Mouse (Mus musculus) stomach, postnatal 0 days (tissue): Measurements from ENCODE around the gene Vnn3. TPM values are rescaled to one million over a fixed set of nuclear protein-coding genes. Genes with fewer than 3 reads are reported as not detected.

Experiments used
- ATAC-seq: fragments of 200-750 bp; cut with Nextera tagmentation; 2 replicates; pipeline ENCODE4 v1.8.0; 2017; ENCODE audit not compliant: low FRiP score, low TSS enrichment
- DNase-seq: peaks from one replicate; pipeline ENCODE4 v3.0.0-alpha.2; 2016; ENCODE audit warnings: low spot score
- H3K27ac ChIP-seq: fragments of 300-500 bp; sonication (generic); replicated peaks from 2 replicates; pipeline ENCODE4 v1.5.1; 2014; ENCODE audit warnings: mild to moderate bottlenecking, control low read depth
- H3K27me3 ChIP-seq: fragments of 300-500 bp; sonication (generic); 2 replicates; pipeline ENCODE4 v1.6.1; 2014; ENCODE audit warnings: low read length; ENCODE audit not compliant: control insufficient read depth, insufficient read depth
- H3K36me3 ChIP-seq: fragments of 300-500 bp; sonication (generic); 2 replicates; pipeline ENCODE4 v1.6.1; 2014; ENCODE audit warnings: low read length, mixed read lengths; ENCODE audit not compliant: control insufficient read depth, insufficient read depth
- H3K4me1 ChIP-seq: fragments of 300-500 bp; sonication (generic); replicated peaks from 2 replicates; pipeline ENCODE4 v1.6.1; 2014; ENCODE audit warnings: antibody characterized with exemption; ENCODE audit not compliant: control insufficient read depth, insufficient read depth
- H3K4me2 ChIP-seq: fragments of 300-500 bp; sonication (generic); replicated peaks from 2 replicates; pipeline ENCODE4 v1.6.1; 2014; ENCODE audit warnings: low read depth, mild to moderate bottlenecking, control low read depth, moderate library complexity
- H3K4me3 ChIP-seq: fragments of 300-500 bp; sonication (generic); 2 replicates; pipeline ENCODE4 v1.5.1; 2014; ENCODE audit warnings: low read depth, low read length, control low read depth
- H3K9ac ChIP-seq: fragments of 300-500 bp; sonication (generic); 2 replicates; pipeline ENCODE4 v1.6.1; 2014; ENCODE audit warnings: mild to moderate bottlenecking, low read length, control low read depth, mixed read lengths
- H3K9me3 ChIP-seq: fragments of 300-500 bp; sonication (generic); 2 replicates; pipeline ENCODE4 v1.6.1; 2016; ENCODE audit warnings: low read length; ENCODE audit not compliant: control insufficient read depth
- CTCF ChIP-seq: IDR thresholded peaks from 2 replicates; pipeline ENCODE4 v1.5.1; 2016; ENCODE audit warnings: antibody characterized with exemption, low read depth, mild to moderate bottlenecking, moderate library complexity
- EP300 ChIP-seq: optimal IDR thresholded peaks from 2 replicates; pipeline ENCODE3; 2016; ENCODE audit warnings: antibody characterized with exemption
- WGBS: fragments of 180-500 bp; shearing (Covaris S2); extraction: QIAGEN DNeasy Blood & Tissue Kit; methylation state at CpG from one replicate; pipeline ENCODE4 v1.1.7; 2014; 5-methylcytosine and 5-hydroxymethylcytosine counted together
- polyA plus RNA-seq: library from polyadenylated mRNA; unstranded; fragments of >200 nt; fragmentation: Nextera tagmentation; extraction: Ambion mirVana; gene quantifications from 2 replicates; pipeline ENCODE4 v1.2.1, GENCODE M21; 2015

The Vnn3 gene
- polyA plus RNA-seq: 0.46 and 0.57 TPM in 2 replicates

- WGBS: 60% methylated on average over 4 of the region's 4 CpGs
- Histone ChIP-seq H3K27ac (no peak within 1 kb of the TSS), H3K4me2 (no peak within 1 kb of the TSS), H3K4me3 (no peak within 1 kb of the TSS), H3K9me3 (no peaks in the 10 kb centered on the region), H3K9ac (no peak within 1 kb of the TSS), H3K36me3 (no peaks in the 10 kb centered on the region), H3K27me3 (no peaks in the 10 kb centered on the region), H3K4me1 (no peaks in the 10 kb centered on the region)
- no peak for DNase-seq
- TF ChIP-seq EP300: no peak
- no peak for TF ChIP-seq CTCF
- no peak for ATAC-seq
Observed at GRCm38 (mm10) chr10:23851228-23851912, at the start of gene Vnn3. TSS of gene Vnn3 (plus strand) at chr10:23851462.

GRCm38 (mm10) chr10:23802911-23803310 is 48.4 kb upstream of the Vnn3 start:
- no peak overlapping the region for H3K4me3 ChIP-seq
- no peak overlapping the region for H3K9ac ChIP-seq
- WGBS: 59% methylated on average over 3 of the region's 3 CpGs
- no peak for DNase-seq
- TF ChIP-seq CTCF (no peak), EP300 (no peak)
- H3K4me1 ChIP-seq: no peaks in the 10 kb centered on the region
- ATAC-seq: no peak
- no peaks in the 10 kb centered on the region for H3K27me3 ChIP-seq
- H3K27ac ChIP-seq: no peak overlapping the region
- H3K4me2 ChIP-seq: no peak overlapping the region
- no peaks in the 10 kb centered on the region for H3K9me3 ChIP-seq
- 0 out of 2 replicates have a peak, but pooled peaks cover 2% of the 10 kb centered on the region for H3K36me3 ChIP-seq

- H3K4me3 ChIP-seq: no peak overlapping the region
- H3K36me3 ChIP-seq: 0 out of 2 replicates have a peak, but pooled peaks cover 2% of the 10 kb centered on the region
- no peak overlapping the region for H3K9ac ChIP-seq
- no peak overlapping the region for H3K27ac ChIP-seq
- H3K4me1 ChIP-seq: no peaks in the 10 kb centered on the region
- TF ChIP-seq EP300: no peak
- TF ChIP-seq CTCF: no peak
- H3K9me3 ChIP-seq: no peaks in the 10 kb centered on the region
- no peak for ATAC-seq
- DNase-seq: no peak
- 85% methylated on average over 3 of the region's 3 CpGs for WGBS
- H3K4me2 ChIP-seq: no peak overlapping the region
- no peaks in the 10 kb centered on the region for H3K27me3 ChIP-seq
Observed at GRCm38 (mm10) chr10:23804665-23805064, 46.6 kb upstream of the Vnn3 start.

- no peak for ATAC-seq
- Histone ChIP-seq H3K27ac (no peak overlapping the region), H3K4me2 (no peak overlapping the region), H3K9ac (no peak overlapping the region), H3K4me1 (no peaks in the 10 kb centered on the region), H3K27me3 (no peaks in the 10 kb centered on the region), H3K4me3 (no peak overlapping the region), H3K9me3 (no peaks in the 10 kb centered on the region), H3K36me3 (0 out of 2 replicates have a peak, but pooled peaks cover 2% of the 10 kb centered on the region)
- no peak for DNase-seq
- TF ChIP-seq CTCF (no peak), EP300 (no peak)
- WGBS: 48% methylated on average over 4 of the region's 4 CpGs
Observed at GRCm38 (mm10) chr10:23806201-23806600, 45.1 kb upstream of the Vnn3 start.

GRCm38 (mm10) chr10:23811635-23812437 is 39.4 kb upstream of the Vnn3 start:
- no peak overlapping the region for H3K9ac ChIP-seq
- no peak for TF ChIP-seq EP300
- TF ChIP-seq CTCF: peak; percentile 90
- H3K36me3 ChIP-seq: 0 out of 2 replicates have a peak, but pooled peaks cover 3% of the 10 kb centered on the region
- peak; percentile 81 for DNase-seq
- H3K27ac ChIP-seq: no peak overlapping the region
- no peaks in the 10 kb centered on the region for H3K27me3 ChIP-seq
- 56% methylated on average over 9 of the region's 12 CpGs for WGBS
- H3K4me2 ChIP-seq: no peak overlapping the region
- no peaks in the 10 kb centered on the region for H3K9me3 ChIP-seq
- H3K4me1 ChIP-seq: no peaks in the 10 kb centered on the region
- no peak overlapping the region for H3K4me3 ChIP-seq
- peak; percentile 64 for ATAC-seq

- Histone ChIP-seq H3K9me3 (no peaks in the 10 kb centered on the region), H3K4me3 (no peak overlapping the region), H3K9ac (no peak overlapping the region), H3K27ac (no peak overlapping the region), H3K4me2 (no peak overlapping the region), H3K4me1 (no peaks in the 10 kb centered on the region), H3K27me3 (no peaks in the 10 kb centered on the region), H3K36me3 (0 out of 2 replicates have a peak, but pooled peaks cover 3% of the 10 kb centered on the region)
- DNase-seq (no peak), ATAC-seq (no peak)
- TF ChIP-seq EP300: no peak
- TF ChIP-seq CTCF: no peak
Observed at GRCm38 (mm10) chr10:23812438-23812759, 38.9 kb upstream of the Vnn3 start.
